Mouse (Mus musculus) MEL (cell line): ENCODE measurements around the gene Fut1.

Experiments used
- BHLHE40 ChIP-seq: IDR thresholded peaks from 2 replicates; pipeline ENCODE4 v1.6.1; 2012; ENCODE audit warnings: low read depth, mild to moderate bottlenecking, inconsistent platforms, low read length, improper control_type of control experiment, borderline replicate concordance
- CTCF ChIP-seq, 3 experiments: IDR thresholded peaks in 2 of 3; conservative IDR thresholded peaks in 1 of 3; 2 replicates each; pipeline ENCODE4 v1.5.1; 2011 to 2012; ENCODE audit warnings: low read length in 3 of 3, low read depth in 2 of 3, mild to moderate bottlenecking in 2 of 3, improper control_type of control experiment in 1 of 3, inconsistent platforms in 1 of 3, mixed read lengths in 1 of 3, moderate library complexity in 1 of 3; ENCODE audit not compliant: control insufficient read depth in 1 of 3, insufficient read depth in 1 of 3, poor library complexity in 1 of 3, severe bottlenecking in 1 of 3
- EP300 ChIP-seq, 2 experiments: IDR thresholded peaks; 2 replicates each; pipeline ENCODE4 v1.6.1; 2011; ENCODE audit warnings: improper control_type of control experiment in 2 of 2, low read length in 2 of 2, low read depth in 1 of 2, mild to moderate bottlenecking in 1 of 2
- ETS1 ChIP-seq: IDR thresholded peaks from 2 replicates; pipeline ENCODE4 v1.6.1; 2012; ENCODE audit warnings: low read depth, mild to moderate bottlenecking, inconsistent platforms, low read length, improper control_type of control experiment, moderate library complexity
- GABPA ChIP-seq: IDR thresholded peaks from 2 replicates; pipeline ENCODE4 v1.6.1; 2012; ENCODE audit warnings: low read depth, mild to moderate bottlenecking, inconsistent platforms, low read length, improper control_type of control experiment, moderate library complexity
- MAFK ChIP-seq: IDR thresholded peaks from 2 replicates; pipeline ENCODE4 v1.6.1; 2011; ENCODE audit warnings: low read depth, mild to moderate bottlenecking, low read length, improper control_type of control experiment, borderline replicate concordance
- MAX ChIP-seq: IDR thresholded peaks from 2 replicates; pipeline ENCODE4 v1.6.1; 2011; ENCODE audit warnings: low read length, improper control_type of control experiment
- POLR2A ChIP-seq, 2 experiments: IDR thresholded peaks; 2 replicates each; pipeline ENCODE4 v1.6.1; 2011 to 2012; ENCODE audit warnings: low read length in 2 of 2, mild to moderate bottlenecking in 2 of 2, control low read depth in 1 of 2, improper control_type of control experiment in 1 of 2, low read depth in 1 of 2, moderate library complexity in 1 of 2; ENCODE audit not compliant: control insufficient read depth in 1 of 2, insufficient read depth in 1 of 2, poor library complexity in 1 of 2
- POLR2AphosphoS2 ChIP-seq: IDR thresholded peaks from 2 replicates; pipeline ENCODE4 v1.6.1; 2011; ENCODE audit warnings: low read length, improper control_type of control experiment
- POLR2AphosphoS5 ChIP-seq: IDR thresholded peaks from 2 replicates; pipeline ENCODE4 v1.6.1; 2012; ENCODE audit warnings: low read depth, borderline replicate concordance, mild to moderate bottlenecking, inconsistent platforms, low read length, moderate library complexity, mixed read lengths
- SIN3A ChIP-seq: IDR thresholded peaks from 2 replicates; pipeline ENCODE4 v1.6.1; 2012; ENCODE audit warnings: low read length, improper control_type of control experiment, inconsistent platforms
- TCF12 ChIP-seq: IDR thresholded peaks from 2 replicates; pipeline ENCODE4 v1.6.1; 2014; ENCODE audit warnings: low read depth, mild to moderate bottlenecking, inconsistent platforms, low read length, improper control_type of control experiment, moderate library complexity
- ZMIZ1 ChIP-seq: IDR thresholded peaks from 2 replicates; pipeline ENCODE4 v1.6.1; 2012; ENCODE audit warnings: low read depth, mild to moderate bottlenecking, inconsistent platforms, low read length, improper control_type of control experiment, moderate library complexity
- ZNF384 ChIP-seq: IDR thresholded peaks from 2 replicates; pipeline ENCODE4 v1.6.1; 2012; ENCODE audit warnings: low read depth, mild to moderate bottlenecking, inconsistent platforms, low read length, improper control_type of control experiment

DNA sequence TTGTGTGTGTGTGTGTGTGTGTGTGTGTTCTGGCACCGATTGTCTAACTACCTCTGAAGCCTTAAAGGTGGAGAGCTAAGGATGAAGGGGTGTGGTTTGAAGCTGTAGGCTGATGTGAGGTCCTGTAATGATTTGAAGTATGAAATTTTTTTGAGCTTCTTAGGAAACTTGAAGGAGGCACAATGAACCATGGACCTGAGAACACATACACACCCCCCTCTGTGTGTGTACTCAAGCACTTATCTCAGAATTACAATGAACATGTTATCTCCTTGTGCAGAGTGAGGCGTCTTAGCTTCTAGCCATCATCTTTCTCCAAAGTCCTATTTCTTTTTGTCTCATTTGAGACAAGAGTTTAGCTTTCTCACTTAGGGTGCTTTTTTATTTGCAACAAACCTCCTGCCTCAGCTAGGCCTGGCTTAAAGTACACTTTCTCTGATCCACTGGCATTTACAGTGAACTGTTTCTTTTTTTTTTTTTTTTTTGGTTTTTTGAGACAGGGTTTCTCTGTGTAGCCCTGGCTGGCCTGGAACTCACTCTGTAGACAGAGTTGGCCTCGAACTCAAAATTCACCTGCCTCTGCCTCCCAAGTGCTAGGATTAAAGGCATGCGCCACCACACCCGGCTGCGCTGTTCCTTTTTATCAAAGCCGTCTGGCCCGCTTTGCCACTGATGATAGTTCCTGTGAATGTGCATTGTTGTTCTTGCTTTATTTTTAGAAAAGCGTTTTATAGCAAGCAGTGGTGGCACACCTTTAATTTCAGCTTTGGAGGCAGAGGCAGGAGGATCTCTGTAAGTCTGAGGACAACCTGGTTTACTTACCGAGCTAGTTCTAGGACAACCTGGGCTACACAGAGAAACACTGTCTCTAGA, 48.3 kb upstream of the Fut1 start:
- peak; percentile 99 for TF ChIP-seq ZMIZ1
- TF ChIP-seq EP300 (IDR thresholded peaks at IDR 0.05; ENCODE audit: low read depth in 1 of 2, low read length in 2 of 2) = peak; percentile 70 to 80; a peak in 3 of 4 replicates
- TF ChIP-seq POLR2A (IDR thresholded peaks at IDR 0.05; ENCODE audit: control insufficient read depth in 1 of 2, insufficient read depth in 1 of 2, low read depth in 1 of 2, low read length in 2 of 2, poor library complexity in 1 of 2) = peak in 1 of 2 experiments; percentile 65; a peak in 2 of 4 replicates
- peak; percentile 84 for TF ChIP-seq ETS1
- TF ChIP-seq CTCF (IDR thresholded peaks at IDR 0.05 in 2 of 3, conservative IDR thresholded peaks at IDR 0.05 in 1 of 3; ENCODE audit: control insufficient read depth in 1 of 3, insufficient read depth in 1 of 3, low read depth in 2 of 3, low read length in 3 of 3, poor library complexity in 1 of 3, severe bottlenecking in 1 of 3) = no peak
- peak; percentile 52 for TF ChIP-seq MAX
- TF ChIP-seq POLR2AphosphoS2 = peak; percentile 51; the same call in 1 of the 2 replicates
- TF ChIP-seq MAFK = 0 out of 2 replicates have a peak, but pooled peaks have one; percentile 42
- no peak for TF ChIP-seq GABPA
- TF ChIP-seq ZNF384 = no peak
- TF ChIP-seq TCF12 = peak; percentile 79
- TF ChIP-seq BHLHE40 = peak; percentile 13; the same call in 1 of the 2 replicates
- TF ChIP-seq POLR2AphosphoS5 = no peak
- TF ChIP-seq SIN3A = peak; percentile 78
